Mouse (Mus musculus) C2C12 (cell line): ENCODE data around the gene Cpvl.

Experiments used
- CTCF ChIP-seq: IDR thresholded peaks from one replicate; pipeline ENCODE4 v1.5.1; 2011; ENCODE audit not compliant: control insufficient read depth, insufficient read depth, insufficient read length
- MYOD1 ChIP-seq: IDR thresholded peaks from one replicate; pipeline ENCODE4 v1.6.1; 2011; ENCODE audit warnings: low read depth; ENCODE audit not compliant: control insufficient read depth, insufficient read length
- MYOG ChIP-seq: IDR thresholded peaks from one replicate; pipeline ENCODE4 v1.6.1; 2011; ENCODE audit not compliant: control insufficient read depth, insufficient read length; ENCODE audit errors: extremely low read depth
- USF1 ChIP-seq: IDR thresholded peaks from one replicate; pipeline ENCODE4 v1.6.1; 2011; ENCODE audit warnings: low read depth, mild to moderate bottlenecking, control low read depth, moderate library complexity

GRCm38 (mm10) chr6:53891109-53891508 is 87.4 kb downstream of the Cpvl start:
- TF ChIP-seq CTCF (no peak), MYOD1 (no peak), USF1 (no peak), MYOG (no peak)
